Mouse (Mus musculus) testis, adult 2 months (tissue): ENCODE results near the gene Hltf. TPM values are rescaled to one million over a fixed set of nuclear protein-coding genes. Genes with fewer than 3 reads are reported as not detected.
"Not testable (repeated sequence)": the region's sequence is repeated elsewhere in the genome, so short reads cannot be mapped to it uniquely, and the experiment has no call there.

Source experiments
- H3K27ac ChIP-seq: fragments of 200-500 bp; 2 replicates; pipeline ENCODE4 v1.5.1; 2012; ENCODE audit warnings: low read depth, low read length; ENCODE audit not compliant: control insufficient read depth, insufficient read depth
- H3K27me3 ChIP-seq: fragments of 200-500 bp; 2 replicates; pipeline ENCODE4 v1.6.1; 2012; ENCODE audit warnings: mild to moderate bottlenecking, low read length, moderate library complexity; ENCODE audit not compliant: control insufficient read depth, insufficient read depth
- H3K36me3 ChIP-seq: fragments of 200-500 bp; 2 replicates; pipeline ENCODE4 v1.6.1; 2012; ENCODE audit warnings: mild to moderate bottlenecking, low read length; ENCODE audit not compliant: control insufficient read depth, insufficient read depth
- H3K4me1 ChIP-seq: fragments of 200-500 bp; 2 replicates; pipeline ENCODE4 v1.6.1; 2012; ENCODE audit warnings: low read length; ENCODE audit not compliant: control insufficient read depth, insufficient read depth
- H3K4me3 ChIP-seq: fragments of 200-500 bp; 2 replicates; pipeline ENCODE4 v1.5.1; 2012; ENCODE audit warnings: low read depth, mild to moderate bottlenecking, low read length, moderate library complexity, mixed read lengths; ENCODE audit not compliant: control insufficient read depth
- CTCF ChIP-seq: fragments of 200-500 bp; IDR thresholded peaks from 2 replicates; pipeline ENCODE4 v1.5.1; 2012; ENCODE audit warnings: low read depth, mild to moderate bottlenecking, inconsistent platforms, low read length, moderate library complexity; ENCODE audit not compliant: control insufficient read depth, insufficient read depth, insufficient replicate concordance
- POLR2A ChIP-seq: fragments of 200-500 bp; IDR thresholded peaks from 2 replicates; pipeline ENCODE4 v1.6.1; 2012; ENCODE audit warnings: low read depth, mild to moderate bottlenecking, inconsistent platforms, low read length, moderate library complexity; ENCODE audit not compliant: control insufficient read depth
- polyA plus RNA-seq: library from polyadenylated mRNA; depleted of rRNA; stranded (reverse); fragments of >200 nt; gene quantifications from 2 replicates; pipeline ENCODE4 v1.2.3, GENCODE M21; 2012; rRNA removed

Gene Hltf
- 1.1 and 1.8 TPM in 2 replicates for polyA plus RNA-seq

DNA sequence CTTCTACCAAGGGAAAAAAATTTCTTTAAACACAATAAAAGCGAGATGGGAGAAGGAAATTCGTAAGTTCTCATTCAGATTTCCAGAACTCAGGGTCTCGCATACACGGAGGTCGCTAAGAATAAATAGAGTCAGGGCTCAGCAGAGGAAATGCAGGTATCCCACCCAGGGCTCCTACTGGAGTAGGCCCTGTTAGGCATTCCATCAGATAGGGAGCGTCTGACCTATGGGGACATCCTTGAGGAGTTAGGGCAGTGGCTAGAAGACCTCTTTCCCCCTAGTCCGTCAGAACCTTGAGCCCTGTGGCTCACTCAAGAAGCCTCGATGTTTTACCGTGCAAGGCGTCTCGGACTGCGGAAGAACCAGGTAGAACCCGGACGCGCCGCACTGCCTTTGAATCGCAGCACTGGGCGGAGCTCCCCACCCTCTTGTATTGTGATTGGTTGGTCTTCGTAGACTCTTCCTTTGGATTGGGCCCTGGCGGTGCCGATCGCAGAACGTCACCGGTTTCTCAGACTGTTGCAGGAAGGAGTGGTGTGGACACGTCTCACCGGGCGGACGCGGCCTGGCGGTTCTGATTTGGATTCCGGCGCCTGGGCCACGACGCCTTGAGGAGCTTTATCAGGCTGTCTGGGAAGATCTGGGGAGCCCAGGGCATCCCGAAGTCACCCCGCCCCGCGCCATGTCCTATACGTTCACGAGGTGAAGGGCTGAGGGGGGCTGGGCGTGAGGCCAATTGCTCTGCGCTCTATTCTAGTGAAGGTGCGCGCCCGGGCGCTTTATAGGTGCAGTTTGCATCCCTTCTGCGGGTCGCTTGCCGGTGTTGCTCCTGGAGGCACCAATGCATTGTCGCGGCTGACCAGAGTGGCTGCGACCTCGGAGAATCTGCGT, at the start of gene Hltf:
Gene Hltf, plus strand, starts transcription at position 506 of the 891 bp plus-strand sequence.
- H3K4me3 ChIP-seq, result peak within 1 kb of the TSS; percentile 95
- H3K27me3 ChIP-seq, result no peaks in the 10 kb centered on the region
- H3K4me1 ChIP-seq, result peaks cover 3% of the 10 kb centered on the region
- peak within 1 kb of the TSS; percentile 68 for H3K27ac ChIP-seq
- H3K36me3 ChIP-seq, result no peaks in the 10 kb centered on the region
- TF ChIP-seq POLR2A, result peak; percentile 71
- no peak for TF ChIP-seq CTCF

DNA sequence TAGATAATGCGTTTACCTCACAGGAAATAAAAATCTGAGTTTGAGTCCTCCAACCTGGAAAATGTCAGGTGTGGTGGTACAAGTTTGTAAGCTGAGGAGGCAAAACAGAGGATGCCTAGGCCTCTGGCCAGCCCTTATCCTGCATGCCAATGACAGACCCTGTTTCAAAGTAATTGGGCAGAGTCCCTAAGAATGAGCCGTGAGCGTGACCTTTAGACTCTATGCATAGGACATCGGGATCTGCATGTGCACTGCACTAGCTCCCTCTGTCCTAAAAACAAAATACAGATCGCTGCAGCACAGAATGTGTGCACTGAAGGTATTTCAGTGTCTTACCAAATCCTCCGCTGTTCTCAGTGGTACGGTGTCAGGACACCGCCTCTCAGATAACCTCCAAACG, 47.1 kb upstream of the Hltf start:
- TF ChIP-seq CTCF, result no peak
- no peak for TF ChIP-seq POLR2A
- Histone ChIP-seq H3K4me3 (no peak overlapping the region), H3K4me1 (no peaks in the 10 kb centered on the region), H3K27ac (no peak overlapping the region), H3K36me3 (no peaks in the 10 kb centered on the region), H3K27me3 (no peaks in the 10 kb centered on the region)

DNA sequence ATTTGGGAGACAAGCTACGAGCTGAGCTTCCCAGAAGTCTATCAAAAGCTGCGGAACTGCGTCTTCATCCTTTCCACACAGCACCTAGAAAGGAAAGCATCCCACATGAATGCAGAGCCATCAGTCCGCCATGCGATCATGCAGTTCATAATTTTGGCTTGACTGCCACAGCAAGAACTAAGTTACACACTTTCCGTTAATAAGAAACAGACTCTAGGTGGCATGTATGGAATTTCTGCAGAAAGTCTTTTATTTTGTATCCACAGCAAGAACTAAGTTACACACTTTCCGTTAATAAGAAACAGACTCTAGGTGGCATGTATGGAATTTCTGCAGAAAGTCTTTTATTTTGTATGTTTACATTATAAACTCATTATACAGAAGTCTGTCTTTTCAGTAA, 46.7 kb upstream of the Hltf start:
- not testable (repeated sequence) for H3K27ac ChIP-seq, H3K27me3 ChIP-seq, H3K36me3 ChIP-seq, H3K4me3 ChIP-seq, H3K4me1 ChIP-seq

DNA sequence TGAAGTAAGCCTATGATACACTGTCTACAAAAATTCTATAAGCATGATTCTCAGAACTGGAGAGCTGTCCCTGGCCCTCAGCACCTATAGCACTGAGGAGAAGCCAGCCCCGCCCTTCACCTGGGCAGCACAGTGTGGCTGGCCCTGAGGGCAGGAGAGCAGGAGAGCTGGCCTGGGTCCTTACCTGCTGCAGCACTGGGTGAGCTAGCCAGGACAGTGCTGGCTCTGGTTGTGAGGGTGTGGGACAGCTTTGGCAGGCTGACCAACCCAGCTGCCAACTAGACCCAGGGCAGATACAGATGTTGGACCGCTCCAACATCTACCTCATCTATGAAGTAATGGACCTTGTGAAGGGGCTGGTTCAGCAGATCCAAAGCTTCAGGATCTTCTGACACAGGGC, 43.2 kb upstream of the Hltf start:
- Histone ChIP-seq H3K36me3 (no peaks in the 10 kb centered on the region), H3K27ac (no peak overlapping the region), H3K4me3 (no peak overlapping the region), H3K27me3 (no peaks in the 10 kb centered on the region), H3K4me1 (no peaks in the 10 kb centered on the region)
- no peak for TF ChIP-seq CTCF
- no peak for TF ChIP-seq POLR2A

DNA sequence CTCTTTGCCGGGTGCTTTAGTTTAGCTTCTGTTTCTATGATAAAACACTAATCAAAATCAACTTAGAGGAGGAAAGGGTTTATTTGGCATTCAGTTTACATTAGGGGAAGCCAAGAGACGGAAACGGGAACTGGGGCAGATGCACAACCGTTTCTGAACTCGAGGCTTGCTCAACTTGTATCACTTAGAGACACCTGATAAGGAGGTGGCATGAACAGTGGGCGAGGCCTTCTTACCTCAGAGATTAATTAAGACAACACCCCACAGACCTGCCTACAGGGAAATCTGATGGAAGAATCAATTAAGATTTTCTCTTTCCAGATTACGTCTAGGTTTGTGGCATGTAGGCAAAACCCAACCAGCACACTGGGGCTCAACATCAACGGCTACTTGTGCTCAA, 39.5 kb upstream of the Hltf start:
- Histone ChIP-seq H3K4me3 (no peak overlapping the region), H3K36me3 (no peaks in the 10 kb centered on the region), H3K4me1 (no peaks in the 10 kb centered on the region), H3K27ac (no peak overlapping the region), H3K27me3 (no peaks in the 10 kb centered on the region)
- TF ChIP-seq CTCF, result no peak
- TF ChIP-seq POLR2A, result no peak

DNA sequence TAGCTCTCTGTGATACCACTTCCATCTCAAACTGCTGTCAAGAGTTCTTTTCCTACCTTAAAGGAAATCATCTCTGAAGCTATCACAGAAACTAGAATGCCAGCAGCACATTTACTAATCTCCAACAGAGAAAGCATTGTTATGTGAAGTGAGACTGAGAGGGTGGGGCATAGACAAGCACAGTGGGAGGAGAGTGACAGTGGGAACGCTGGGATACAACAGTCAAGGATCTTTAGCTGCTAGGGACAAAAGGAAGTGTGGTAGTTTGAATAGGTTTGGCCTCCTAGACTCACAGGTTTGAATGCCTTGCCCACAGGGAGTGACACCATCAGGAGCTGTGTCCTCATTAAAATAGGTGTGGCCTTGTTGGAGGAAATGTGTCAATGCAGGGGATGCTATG, 33.8 kb upstream of the Hltf start:
- no peak overlapping the region for H3K27ac ChIP-seq
- H3K36me3 ChIP-seq, result no peaks in the 10 kb centered on the region
- H3K4me3 ChIP-seq, result no peak overlapping the region
- H3K4me1 ChIP-seq, result no peaks in the 10 kb centered on the region
- no peaks in the 10 kb centered on the region for H3K27me3 ChIP-seq
- no peak for TF ChIP-seq CTCF
- TF ChIP-seq POLR2A, result no peak

- H3K36me3 ChIP-seq, result no peaks in the 10 kb centered on the region
- no peak for TF ChIP-seq POLR2A
- TF ChIP-seq CTCF, result no peak
These were observed 31.1 kb upstream of the Hltf start for GRCm38 (mm10) chr3:20026481-20026880.

More at GRCm38 (mm10) chr3:20026481-20026880, 31.1 kb upstream of the Hltf start:
- Histone ChIP-seq H3K4me1 (no peaks in the 10 kb centered on the region), H3K27me3 (no peaks in the 10 kb centered on the region), H3K4me3 (no peak overlapping the region), H3K27ac (no peak overlapping the region)
